Mouse (Mus musculus): ENCODE measurements around the gene Sfswap.

DNA sequence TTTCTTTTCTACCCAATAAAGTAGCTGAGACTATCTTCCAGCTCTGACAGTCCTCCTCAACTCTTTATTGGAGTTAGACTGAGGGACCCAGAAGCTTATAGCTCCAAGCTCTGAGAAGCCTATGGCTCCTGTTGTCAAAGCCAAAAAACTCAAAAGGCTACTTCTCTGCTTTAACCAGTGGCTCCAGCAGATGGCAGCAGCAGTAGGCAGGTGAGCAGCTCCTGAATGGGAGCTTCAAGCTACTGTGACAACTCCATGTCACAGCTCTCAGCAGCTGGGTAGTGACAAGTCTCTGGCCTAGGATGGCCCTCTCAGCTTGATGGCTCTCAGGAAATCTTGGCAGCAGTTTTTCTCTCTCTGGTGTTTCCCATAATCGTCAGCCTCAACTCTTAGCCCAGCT is 110.0 kb downstream of the Sfswap start:
- no peak for TF ChIP-seq POLR2A (IDR thresholded peaks at IDR 0.05; ENCODE audit: borderline replicate concordance, insufficient read depth, low read length)
- TF ChIP-seq CTCF (IDR thresholded peaks at IDR 0.05; ENCODE audit: borderline replicate concordance, insufficient read depth, low read depth, low read length), result peak; percentile 65; the same call in 1 of the 2 replicates

Measured in cerebellum, adult 2 months (tissue).